Mouse (Mus musculus): ENCODE results near the gene Pea15a.

Gene Pea15a

GRCm38 (mm10) chr1:172204814-172205740 lies 1.5 kb downstream of the Pea15a start:
- DNase-seq (ENCODE audit: inconsistent age in 2 of 2, low spot score in 1 of 2) = no peak

DNA sequence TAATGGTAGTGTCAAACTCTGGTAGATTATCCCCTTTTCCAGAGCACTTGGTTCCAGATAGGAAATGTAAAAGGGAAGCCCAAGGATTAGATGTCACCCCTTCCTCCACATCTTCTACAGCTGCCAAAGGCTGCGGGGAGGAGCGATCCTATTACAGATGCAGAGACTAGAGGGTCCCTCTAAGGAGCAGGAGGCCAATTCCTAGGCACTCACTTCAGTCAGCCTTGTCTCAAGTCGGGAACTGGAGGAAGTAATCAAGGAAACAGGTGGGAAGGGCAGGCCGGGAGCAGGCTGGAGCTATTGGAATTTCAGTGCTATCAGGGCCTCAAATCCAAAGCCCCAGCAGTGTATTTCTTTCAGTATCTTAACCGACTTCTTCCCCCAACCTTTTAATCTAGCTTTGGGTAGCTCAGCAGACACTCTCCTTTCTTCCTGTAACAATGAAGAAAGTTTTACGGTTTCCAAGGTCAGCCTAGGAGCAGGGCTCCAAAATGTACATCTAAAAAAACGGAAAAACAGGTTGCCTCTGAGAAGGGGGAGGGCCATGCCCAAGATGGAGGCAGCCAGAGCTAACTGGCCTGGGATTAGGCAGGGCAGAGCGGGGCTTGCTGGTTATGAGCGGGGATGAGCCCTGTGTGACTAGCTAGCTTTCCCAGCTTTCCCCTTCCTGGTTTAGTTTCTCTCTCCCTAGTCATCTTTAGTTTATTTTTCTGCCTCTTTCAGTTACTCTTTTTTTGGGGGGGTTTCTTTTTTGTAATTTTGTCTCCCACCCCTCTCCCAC lies 2.4 kb downstream of the Pea15a start:
- DNase-seq (ENCODE audit: inconsistent age in 2 of 2, low spot score in 1 of 2) = peak in 1 of 2 experiments; percentile 46

DNA sequence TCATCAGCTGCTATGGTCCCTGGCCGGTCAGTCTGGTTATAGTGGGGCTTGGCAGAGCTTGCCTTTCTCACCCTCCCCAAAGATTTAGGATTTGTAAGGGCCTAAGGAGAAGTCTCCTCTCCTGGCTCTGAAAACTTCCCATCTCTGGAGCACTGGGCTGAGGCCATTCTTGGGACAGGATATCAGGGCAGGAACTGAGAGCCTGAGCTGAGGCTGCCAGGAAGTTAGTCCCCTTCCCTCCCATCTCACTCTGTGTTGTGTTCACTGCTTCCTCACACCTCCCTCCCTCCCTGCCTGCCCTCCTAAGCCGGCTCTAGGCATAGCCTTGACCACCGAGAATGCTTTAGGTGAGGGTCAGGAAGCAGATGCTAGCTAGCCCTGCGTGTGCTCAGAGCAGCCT lies 3.0 kb downstream of the Pea15a start:
- peak in 1 of 2 experiments; percentile 64 for DNase-seq (ENCODE audit: inconsistent age in 2 of 2, low spot score in 1 of 2)

DNA sequence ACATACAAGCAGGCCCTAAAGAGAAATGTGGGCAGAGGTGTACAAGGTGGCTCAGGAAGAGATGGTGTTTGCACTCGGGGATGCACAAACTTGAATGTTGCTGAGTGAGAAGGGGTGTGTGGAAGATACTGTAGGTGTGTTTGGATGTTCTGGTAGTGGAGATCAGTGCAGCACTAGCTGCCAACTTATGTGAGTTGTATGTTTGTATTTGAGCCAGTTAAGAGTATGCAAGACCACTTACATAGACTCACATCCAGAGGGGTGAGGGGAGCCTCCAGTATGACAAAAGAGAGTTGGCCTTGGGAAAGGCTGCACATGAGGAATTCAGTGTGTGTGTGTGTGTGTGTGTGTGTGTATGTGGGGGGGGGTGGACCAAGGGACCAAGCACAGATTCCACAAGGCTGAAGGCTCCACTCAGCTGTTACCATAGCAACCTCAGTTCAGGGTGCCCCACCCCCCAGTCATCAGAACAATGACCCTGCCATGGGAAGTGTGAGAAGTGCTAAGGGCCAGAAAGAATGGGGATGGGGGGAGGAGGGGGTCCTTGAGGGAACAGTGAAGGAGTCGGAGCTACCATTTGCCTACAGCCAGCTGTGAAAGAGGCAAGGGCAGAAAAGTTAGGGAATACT lies 3.6 kb downstream of the Pea15a start:
- DNase-seq (ENCODE audit: inconsistent age in 2 of 2, low spot score in 1 of 2) = peak in 1 of 2 experiments; percentile 57

DNA sequence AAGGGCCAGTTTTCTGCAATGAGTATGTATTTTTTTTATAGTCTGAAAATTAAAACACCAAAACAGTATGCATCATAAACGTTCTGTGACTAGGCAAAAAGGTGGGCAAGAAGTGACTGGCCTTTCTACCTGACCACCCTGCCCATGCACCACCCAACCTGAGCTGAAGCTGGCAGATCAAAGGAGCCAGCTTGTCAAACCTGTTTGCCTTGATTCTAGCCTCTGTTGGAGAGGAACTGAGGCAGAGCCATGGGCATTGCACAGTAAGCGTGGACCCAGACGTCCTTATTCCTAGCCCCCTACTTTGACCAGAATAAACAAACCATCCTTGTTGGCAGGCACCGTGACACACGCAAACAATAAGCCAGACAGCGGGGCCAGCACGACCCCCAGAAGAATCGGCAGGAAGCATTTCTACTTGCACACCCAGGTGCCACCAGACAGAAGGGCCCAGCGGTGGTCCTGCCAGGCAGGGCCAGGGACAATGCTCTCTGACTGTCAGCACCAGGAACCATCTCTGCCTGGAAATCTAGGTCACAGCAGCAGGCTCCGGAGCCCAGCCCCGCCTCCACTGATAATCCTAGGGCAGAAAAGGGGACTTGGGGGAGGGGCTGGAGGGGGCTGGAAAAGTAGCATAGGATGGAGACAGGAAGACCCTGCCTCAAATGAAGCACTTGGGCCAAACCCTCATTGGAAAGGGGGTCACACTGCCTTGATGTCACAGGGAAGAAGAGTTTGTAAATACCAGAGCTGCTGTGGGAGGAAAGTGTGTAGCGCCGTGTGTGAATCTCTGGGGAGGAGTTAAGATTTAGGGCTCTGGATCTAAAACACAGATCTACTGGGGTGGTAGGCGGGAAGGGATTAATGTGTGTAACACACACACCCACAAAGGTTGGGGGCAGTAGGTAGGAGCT lies 4.4 kb downstream of the Pea15a start:
- DNase-seq (ENCODE audit: inconsistent age in 2 of 2, low spot score in 1 of 2) = peak; percentile 39 to 64

DNA sequence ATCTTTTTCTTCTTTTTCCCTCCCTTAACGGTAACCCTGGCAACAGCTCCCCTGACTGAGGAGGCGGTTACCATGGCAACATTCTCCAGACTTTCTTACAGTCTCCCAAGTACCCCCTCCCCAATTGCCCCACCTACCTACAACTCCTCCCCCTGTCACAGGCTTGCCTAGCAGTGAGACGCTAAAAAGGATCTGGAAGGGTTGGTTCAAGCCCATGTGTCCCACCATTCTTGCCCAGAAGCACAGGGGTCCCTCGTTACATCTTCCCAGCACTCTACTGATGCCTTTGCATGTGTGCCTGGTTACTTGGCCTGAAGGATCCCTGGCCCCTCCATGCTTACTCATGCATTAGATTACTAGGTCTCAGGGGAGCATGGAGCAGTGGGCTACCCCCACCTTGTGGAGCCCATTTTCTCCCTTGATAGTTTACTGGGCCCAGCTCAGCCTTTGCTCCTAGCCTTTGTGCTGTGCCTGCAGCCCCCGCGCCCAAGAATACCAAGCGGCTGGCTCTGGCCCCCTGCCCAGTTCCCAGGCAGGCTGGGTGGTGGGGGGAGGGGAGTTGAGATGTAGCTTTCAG lies 5.6 kb downstream of the Pea15a start:
- peak in 1 of 2 experiments; percentile 42 for DNase-seq (ENCODE audit: inconsistent age in 2 of 2, low spot score in 1 of 2)

- no peak for DNase-seq (ENCODE audit: inconsistent age in 2 of 2, low spot score in 1 of 2)
These were observed 6.4 kb downstream of the Pea15a start for GRCm38 (mm10) chr1:172200161-172200560.

DNA sequence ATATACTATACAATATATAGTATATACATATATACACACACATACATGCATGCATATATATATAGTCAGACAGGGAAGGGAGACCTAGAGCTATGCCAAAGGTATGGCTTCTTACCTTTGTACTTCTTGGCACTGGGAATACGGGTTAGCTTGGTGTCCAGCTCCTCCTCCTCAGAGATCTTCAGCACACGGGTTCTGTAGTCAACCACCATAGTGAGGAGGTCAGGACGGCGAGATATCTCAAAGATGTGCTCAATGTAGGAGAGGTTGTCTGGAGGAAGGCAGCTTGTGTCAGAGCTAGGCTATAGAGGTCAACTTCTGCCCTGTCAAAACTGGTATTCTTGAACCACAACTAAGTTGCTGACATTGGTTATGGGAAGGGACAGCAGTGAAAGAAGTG lies 7.6 kb downstream of the Pea15a start:
- DNase-seq (ENCODE audit: inconsistent age in 2 of 2, low spot score in 1 of 2) = no peak

GRCm38 (mm10) chr1:172198316-172198715 lies 8.3 kb downstream of the Pea15a start:
- no peak for DNase-seq (ENCODE audit: inconsistent age in 2 of 2, low spot score in 1 of 2)

- no peak for DNase-seq (ENCODE audit: inconsistent age in 2 of 2, low spot score in 1 of 2)
These were observed 8.8 kb downstream of the Pea15a start for GRCm38 (mm10) chr1:172197851-172198250.

- no peak for DNase-seq (ENCODE audit: inconsistent age in 2 of 2, low spot score in 1 of 2)
These were observed 9.5 kb downstream of the Pea15a start for GRCm38 (mm10) chr1:172197146-172197545.

DNA sequence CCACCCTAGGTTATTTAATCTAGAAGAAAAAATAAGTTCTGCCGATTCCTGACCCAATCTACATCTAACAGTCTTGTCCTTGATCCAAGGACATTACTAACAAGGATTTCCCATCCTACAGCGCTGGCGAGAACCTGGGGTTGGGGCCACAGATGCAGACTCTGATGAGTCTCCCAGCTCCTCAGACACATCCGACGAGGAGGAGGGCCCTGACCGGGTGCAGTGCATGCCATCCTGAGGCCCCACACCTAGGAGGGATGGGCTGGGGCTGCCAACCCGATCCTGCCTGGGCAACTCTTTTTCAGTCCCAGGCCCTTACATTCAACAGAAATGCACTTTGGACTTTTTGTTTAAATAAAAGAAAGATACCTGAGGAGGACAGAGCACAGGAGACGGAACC lies 12.2 kb downstream of the Pea15a start:
- DNase-seq (ENCODE audit: inconsistent age in 2 of 2, low spot score in 1 of 2) = no peak

DNA sequence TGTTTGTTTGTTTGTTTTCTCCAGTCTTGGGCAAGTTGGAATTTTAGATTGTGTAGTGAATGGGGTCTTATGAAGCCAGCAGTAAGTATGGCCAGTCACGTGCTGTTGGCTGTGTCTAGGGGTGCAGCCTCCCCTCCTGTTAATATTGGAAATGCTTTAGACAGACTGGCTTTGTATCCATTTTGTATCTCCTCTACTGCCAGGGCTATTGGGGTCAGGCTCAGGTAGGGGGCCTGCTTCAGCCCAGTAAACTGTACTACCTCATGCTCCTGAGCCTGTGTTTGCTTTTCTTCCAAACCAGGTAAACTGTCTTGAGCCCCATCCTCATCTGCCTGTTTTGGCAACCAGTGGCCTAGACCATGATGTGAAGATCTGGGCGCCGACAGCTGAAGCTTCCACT lies 14.4 kb downstream of the Pea15a start:
- no peak for DNase-seq (ENCODE audit: inconsistent age in 2 of 2, low spot score in 1 of 2)

GRCm38 (mm10) chr1:172191578-172191977 lies 15.0 kb downstream of the Pea15a start:
- no peak for DNase-seq (ENCODE audit: inconsistent age in 2 of 2, low spot score in 1 of 2)

DNA sequence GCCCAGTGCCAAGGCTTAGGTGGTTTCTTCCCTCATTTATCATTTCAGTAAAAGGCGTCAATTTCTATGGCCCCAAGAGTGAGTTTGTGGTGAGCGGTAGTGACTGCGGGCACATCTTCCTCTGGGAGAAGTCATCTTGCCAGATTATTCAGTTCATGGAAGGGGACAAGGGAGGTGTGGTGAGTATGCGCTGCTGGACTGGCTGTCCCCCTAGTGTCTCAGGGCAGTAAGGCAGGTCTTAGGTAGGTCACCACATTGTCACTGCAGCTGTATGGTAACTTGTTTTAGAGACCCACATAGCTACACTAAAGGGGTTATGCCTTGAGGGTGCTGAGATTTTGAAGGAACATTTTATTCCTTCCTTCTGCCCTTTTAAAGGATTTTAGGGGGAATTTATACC lies 17.7 kb downstream of the Pea15a start:
- DNase-seq (ENCODE audit: inconsistent age in 2 of 2, low spot score in 1 of 2) = peak in 1 of 2 experiments; percentile 59

DNA sequence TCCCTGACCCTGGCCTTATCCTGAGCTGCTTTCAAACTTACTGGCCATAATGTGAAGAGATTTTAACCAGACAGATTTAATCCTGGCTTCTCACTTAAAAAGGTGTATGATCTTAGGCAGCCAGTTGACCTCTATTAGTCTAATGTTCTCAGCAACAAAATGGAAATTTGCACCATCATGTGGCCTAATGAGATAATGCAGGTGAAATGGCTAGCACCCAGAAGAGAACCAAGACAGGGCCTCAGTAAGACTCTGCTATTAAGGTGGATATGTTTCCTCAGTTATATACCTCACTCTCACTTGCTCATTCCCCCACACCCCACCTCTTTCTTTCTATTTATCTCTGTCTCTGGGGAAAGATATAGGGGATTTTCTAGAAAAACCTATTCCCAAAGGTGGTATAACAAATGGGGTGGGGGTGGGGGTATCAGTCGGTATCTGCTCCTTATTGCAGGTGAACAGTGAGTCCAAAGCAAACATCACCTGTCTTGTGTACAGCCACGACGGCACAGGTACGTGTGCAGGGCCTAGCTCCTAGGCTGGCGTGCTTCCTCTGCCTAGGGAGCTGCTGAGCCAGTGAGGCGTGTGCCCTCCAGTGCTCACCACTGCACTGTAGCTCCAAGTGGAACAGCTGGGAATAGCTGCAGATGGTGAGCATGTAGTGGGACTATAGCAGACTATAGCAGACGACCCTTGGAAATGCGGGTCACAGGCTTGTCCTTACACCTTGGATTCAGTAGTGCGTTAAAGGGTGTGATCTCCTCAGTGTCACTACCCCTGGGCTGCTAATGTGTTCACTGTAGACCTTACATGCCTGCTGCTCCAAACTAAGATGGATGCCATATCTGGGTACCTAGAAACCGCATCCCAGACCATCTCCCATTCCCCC lies 20.0 kb downstream of the Pea15a start:
- DNase-seq (ENCODE audit: inconsistent age in 2 of 2, low spot score in 1 of 2) = no peak

DNA sequence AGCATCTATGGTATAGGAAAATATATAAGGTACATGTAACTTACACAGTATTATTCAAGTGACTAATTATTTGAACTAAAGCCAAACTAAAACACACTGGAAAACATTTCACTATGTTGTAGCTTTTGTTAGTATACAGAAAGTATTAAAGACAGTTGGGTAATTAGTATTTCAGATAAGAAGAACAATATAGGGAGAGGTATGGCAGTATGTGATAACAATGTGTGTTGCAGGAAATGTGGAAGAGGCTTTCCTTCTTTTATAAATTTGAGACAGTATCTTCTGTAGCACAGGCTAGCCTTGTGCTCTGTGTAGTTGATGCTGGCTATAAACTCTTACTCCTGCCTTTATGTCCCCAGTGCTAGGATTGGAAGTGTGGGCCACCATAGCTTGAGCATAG lies 22.7 kb downstream of the Pea15a start:
- DNase-seq (ENCODE audit: inconsistent age in 2 of 2, low spot score in 1 of 2) = no peak

DNA sequence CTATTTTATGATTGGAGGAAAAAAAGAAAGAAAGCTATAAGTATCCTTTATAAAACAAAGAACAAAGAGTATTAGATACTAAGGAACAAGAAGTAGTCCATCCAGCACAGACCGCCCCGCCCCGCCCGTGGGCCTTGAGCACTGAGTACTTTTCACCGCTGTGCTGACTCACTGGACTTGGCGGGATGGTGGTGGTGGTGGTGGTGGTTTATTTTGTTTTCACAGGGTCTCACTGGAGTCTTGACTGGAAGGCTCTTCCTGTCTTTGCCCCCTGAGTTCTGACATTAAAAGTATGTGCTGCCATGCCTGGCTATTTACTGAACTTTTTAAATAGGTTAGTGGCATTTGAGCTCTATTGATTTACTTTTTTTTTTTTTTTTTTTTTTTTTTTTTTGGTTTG lies 23.5 kb downstream of the Pea15a start:
- no peak for DNase-seq (ENCODE audit: inconsistent age in 2 of 2, low spot score in 1 of 2)

- no peak for DNase-seq (ENCODE audit: inconsistent age in 2 of 2, low spot score in 1 of 2)
These were observed 24.8 kb downstream of the Pea15a start for GRCm38 (mm10) chr1:172181777-172182176.
